Mouse (Mus musculus) bone marrow macrophage, adult 2 months (primary cell): ENCODE results near the gene Ccdc117. TPM values are rescaled to one million over a fixed set of nuclear protein-coding genes. Genes with fewer than 3 reads are reported as not detected.

Experiments
- H3K27ac ChIP-seq: 2 replicates; pipeline ENCODE4 v1.5.1; 2012; ENCODE audit warnings: low read depth, low read length; ENCODE audit not compliant: insufficient read depth
- H3K4me1 ChIP-seq: 2 replicates; pipeline ENCODE4 v1.6.1; 2012; ENCODE audit warnings: low read length; ENCODE audit not compliant: control insufficient read depth, insufficient read depth
- H3K4me3 ChIP-seq: 2 replicates; pipeline ENCODE4 v1.5.1; 2012; ENCODE audit warnings: mild to moderate bottlenecking, low read length, moderate library complexity; ENCODE audit not compliant: insufficient read depth
- CTCF ChIP-seq: IDR thresholded peaks from 2 replicates; pipeline ENCODE4 v1.5.1; 2012; ENCODE audit warnings: low read depth, mild to moderate bottlenecking, low read length, moderate library complexity
- POLR2A ChIP-seq: IDR thresholded peaks from 2 replicates; pipeline ENCODE4 v1.6.1; 2012; ENCODE audit warnings: mild to moderate bottlenecking, low read depth, low read length, borderline replicate concordance
- polyA plus RNA-seq: library from polyadenylated mRNA; stranded (reverse); fragments of >200 nt; gene quantifications from 2 replicates; pipeline ENCODE4 v1.2.4, GENCODE M21; 2012; ENCODE audit not compliant: missing spikeins, insufficient read depth, insufficient read length

The Ccdc117 gene
- polyA plus RNA-seq, 1 experiment = 13.6 TPM

DNA sequence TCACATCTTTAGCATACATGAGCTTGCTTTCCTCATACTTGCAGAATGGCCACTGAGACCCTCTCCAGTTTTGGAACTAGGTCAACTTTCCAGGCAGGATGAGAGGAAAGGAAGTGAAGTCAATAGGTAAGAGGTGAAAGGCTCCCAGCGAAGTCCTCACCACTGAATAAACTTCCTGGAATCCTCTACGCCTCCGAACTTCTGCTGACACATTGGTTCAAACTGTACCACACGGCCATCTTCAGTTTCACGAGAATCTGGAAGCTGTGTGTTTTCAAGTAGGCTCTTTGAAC lies 31.9 kb downstream of the Ccdc117 start:
- peaks cover 45% of the 10 kb centered on the region for H3K4me1 ChIP-seq
- TF ChIP-seq CTCF = no peak
- TF ChIP-seq POLR2A = no peak
- 0 out of 2 replicates have a peak overlapping the region, but pooled peaks have one; percentile 8 for H3K27ac ChIP-seq

DNA sequence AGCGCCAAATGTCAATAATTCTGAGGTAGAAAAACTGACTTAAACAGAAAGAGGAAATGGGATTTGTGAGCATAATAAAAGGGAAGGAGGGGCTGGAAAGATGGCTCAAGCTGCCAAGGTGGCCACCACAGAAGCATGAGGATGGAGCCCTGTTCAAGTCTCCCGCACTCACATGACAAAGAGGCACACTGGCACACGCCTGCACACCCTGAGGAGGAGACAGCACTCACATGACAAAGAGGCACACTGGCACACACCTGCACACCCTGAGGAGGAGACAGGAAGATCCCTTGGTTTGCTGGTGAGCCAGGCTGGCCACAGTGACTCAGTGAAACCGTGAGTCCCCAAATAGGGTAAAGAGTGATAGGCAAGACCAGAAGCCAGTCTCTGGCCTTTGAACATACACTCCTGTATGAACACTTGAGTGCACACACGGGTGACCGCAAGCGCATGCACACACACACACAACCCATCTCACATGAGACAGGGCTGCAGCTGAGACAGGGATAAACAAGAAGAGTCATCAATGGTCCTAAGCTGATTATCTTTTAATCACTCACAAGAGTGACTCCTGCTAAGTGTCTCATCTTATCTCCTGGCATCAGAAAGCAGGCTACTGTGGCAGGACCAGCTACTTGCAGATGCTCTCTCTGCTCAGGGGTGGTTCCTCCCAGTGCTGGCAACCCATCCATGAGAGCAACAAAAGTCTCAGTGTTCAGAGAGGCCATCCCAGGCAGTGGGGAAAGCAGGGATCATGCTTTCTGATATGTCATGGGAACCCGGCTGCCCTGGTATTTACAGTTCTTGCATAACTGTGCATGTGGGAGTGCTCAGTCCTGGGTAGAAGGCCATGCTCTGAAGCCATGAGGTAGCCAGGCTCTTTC lies 32.5 kb downstream of the Ccdc117 start:
- Histone ChIP-seq H3K27ac (peak overlapping the region; percentile 8), H3K4me1 (peaks cover 45% of the 10 kb centered on the region), H3K4me3 (no peak overlapping the region)
- TF ChIP-seq CTCF (no peak), POLR2A (no peak)

More for the DNA sequence above, 31.9 kb downstream of the Ccdc117 start:
- no peak overlapping the region for H3K4me3 ChIP-seq

DNA sequence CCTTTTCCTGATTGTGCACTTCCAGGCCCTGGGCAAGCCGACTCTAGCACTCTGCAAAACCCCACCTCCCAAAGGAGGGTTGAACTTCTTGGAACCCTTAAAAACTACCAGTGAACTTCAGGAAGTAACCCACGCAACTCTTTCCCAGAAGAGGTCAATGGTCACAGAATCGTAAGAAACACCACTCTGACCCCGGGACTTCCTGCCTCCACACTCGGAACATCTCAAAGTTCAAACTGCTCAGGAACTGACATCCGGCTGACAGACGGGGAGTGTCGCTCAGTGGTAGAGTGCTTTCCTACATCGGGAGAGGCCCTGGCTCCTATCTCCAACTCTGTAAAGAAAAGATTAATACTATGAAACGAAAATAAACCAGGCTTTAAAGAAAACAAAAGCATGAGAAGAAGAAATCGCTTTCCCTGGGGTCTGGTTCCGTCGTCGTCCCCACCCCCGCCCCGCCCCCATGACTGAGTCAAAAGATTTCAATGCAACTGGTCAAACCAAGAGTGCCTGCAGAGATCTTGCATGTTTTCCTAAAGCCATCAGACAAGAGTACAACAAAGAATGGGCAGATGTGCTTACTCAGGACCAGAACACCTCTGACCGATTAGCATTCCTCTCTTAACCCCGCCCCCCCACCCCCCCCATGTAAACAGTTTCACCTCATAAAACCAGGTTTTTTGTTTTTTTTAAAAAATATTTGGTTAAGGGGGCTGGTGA lies 36.0 kb downstream of the Ccdc117 start:
- H3K27ac ChIP-seq = peak overlapping the region; percentile 67
- H3K4me3 ChIP-seq = peak overlapping the region; percentile 27; the same call in 1 of the 2 replicates
- no peak for TF ChIP-seq POLR2A
- no peak for TF ChIP-seq CTCF
- peaks cover 44% of the 10 kb centered on the region for H3K4me1 ChIP-seq

DNA sequence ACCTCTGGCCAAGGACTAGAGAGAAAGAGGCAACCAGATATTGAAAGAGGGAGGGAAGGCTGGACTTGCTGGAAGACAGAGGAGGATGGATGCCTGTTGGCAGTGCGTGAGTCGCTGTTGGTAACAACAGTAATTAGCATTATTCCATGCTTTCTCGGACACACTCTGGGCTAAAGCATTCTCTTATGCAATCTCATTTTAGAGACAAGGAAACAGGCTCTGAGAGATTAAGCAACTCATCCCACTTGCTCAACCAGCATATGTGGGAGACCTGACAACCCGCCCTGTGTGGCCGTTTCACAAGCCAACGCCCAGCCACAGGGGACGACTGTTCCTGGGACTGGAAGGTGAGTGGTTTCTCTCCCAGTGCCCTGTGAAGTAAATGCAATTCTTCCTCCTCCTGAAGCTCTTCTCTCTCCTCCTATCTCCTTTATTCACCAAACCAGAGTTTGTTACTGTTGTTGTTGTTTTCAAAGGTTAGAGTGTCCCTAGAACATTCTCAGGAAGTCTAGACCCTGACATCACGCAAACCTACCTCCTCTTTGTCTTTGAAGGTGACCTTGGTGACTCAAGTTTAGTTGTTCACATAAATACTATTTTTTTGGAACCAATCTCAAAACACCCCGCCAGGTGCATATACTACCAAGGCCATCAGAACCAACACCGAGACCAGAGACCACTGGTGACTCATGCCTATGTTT lies 39.5 kb downstream of the Ccdc117 start:
- no peak for TF ChIP-seq POLR2A
- TF ChIP-seq CTCF = no peak
- H3K4me3 ChIP-seq = no peak overlapping the region
- H3K27ac ChIP-seq = peak overlapping the region; percentile 52
- peaks cover 30% of the 10 kb centered on the region for H3K4me1 ChIP-seq

DNA sequence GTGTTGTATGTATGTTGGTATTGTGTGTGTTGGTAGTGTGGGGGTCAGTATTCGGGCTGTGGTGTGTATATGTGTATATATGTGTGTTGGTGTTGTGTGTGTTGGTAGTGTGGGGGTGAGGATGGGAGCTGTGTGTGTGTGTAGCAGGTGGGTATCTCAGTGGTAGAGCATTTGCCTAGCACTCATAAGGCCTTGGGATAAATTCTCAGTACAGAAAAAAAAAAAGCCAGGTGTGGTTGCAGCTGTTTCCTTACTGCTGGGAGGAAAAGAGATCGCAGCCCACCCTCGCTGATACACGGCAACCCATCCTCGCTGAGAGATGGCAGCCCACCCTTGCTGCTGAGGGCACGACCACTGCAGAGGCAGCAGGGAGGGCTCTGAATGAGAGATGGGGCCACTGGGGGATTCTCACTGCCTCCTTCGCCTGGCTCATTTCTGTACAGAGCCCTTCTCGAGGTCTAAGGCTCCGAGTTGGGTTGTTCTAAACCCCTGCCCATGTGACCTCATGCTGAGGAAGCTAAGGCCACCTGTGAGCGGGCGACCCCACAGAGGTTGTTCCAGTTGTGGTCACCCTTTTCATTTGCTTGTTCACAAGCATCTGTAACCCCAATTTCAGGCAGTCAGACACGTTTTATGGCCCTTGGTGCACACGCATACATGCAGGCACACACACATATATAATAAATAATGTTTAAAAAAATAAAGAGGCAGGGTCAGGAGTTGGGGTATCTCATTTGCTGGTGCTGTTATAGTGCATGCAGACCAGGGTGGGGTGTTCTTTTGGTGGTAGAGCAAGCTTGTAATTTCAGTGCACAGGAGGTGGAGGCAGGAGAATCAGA lies 40.9 kb downstream of the Ccdc117 start:
- H3K4me1 ChIP-seq = peaks cover 30% of the 10 kb centered on the region
- H3K27ac ChIP-seq = no peak overlapping the region
- TF ChIP-seq CTCF (no peak), POLR2A (no peak)
- H3K4me3 ChIP-seq = no peak overlapping the region

DNA sequence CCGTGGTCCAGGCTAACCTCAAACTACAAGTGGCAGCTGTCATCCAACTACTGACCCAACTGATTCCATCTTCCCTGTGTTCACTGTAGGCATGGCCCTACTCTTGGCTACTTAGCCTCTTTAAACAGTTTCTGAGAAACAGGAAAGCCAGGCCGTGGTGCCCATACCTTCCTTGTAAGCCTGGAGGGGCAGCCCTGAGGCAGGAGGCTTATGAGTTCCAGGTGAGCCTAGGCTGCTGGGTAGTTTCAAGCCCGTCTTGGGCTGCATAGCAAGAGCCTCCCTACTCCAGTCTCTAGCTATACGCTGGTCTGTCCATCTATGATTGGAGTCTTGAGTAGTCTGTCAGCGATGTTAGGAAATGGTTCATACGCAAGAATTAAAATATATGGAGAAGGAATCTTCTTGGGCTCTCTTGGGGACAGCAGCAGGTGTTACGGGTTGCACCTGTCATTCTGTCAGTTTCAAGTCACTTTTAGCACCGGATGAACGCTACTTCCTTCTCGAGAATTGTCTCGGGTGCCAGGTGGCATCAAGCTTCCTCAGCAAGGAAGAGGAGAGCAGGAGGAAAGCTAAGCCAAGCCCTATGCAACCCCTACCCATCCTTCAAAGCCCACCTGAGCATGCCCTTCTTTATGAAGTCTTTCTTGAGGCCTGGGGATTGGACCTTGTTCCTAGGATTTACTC lies 41.9 kb downstream of the Ccdc117 start:
- Histone ChIP-seq H3K4me3 (no peak overlapping the region), H3K4me1 (peaks cover 23% of the 10 kb centered on the region), H3K27ac (no peak overlapping the region)
- no peak for TF ChIP-seq CTCF
- no peak for TF ChIP-seq POLR2A

DNA sequence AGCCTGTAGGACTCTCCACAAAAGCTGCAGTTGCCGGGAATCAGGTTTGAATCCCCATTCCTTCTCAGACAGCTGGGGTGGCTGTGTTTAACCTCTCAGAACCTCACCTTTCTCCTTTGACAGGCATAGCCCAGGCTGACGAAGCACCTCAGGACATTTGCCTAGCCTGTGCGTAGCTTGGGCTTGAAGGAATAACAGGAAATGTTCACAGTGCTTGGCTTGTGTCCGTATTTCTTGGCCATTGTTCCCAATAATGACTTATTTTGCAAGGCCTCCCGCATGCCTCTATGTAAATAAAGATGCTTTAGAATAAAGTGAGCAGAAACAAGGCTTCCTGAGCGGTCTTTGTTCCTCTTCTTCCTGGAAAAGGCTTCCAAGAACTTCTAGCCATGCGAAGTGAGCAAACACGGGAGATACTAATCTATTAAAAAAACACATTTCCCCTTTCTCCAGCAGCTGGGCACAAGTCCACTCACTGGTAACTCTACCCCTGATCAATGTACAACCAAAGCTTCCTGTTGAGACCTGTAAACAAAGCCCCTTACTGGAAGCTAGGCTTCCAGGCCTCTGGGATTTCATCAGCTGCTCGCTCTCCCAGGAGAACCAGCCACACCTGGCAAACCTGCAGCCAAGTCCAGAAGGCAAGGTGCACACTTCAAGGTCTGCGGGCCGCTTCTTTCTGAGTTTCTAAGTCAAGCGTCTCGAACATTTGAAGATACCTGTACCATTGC lies 42.9 kb downstream of the Ccdc117 start:
- TF ChIP-seq POLR2A (no peak), CTCF (no peak)
- Histone ChIP-seq H3K4me3 (no peak overlapping the region), H3K4me1 (peaks cover 23% of the 10 kb centered on the region), H3K27ac (no peak overlapping the region)

DNA sequence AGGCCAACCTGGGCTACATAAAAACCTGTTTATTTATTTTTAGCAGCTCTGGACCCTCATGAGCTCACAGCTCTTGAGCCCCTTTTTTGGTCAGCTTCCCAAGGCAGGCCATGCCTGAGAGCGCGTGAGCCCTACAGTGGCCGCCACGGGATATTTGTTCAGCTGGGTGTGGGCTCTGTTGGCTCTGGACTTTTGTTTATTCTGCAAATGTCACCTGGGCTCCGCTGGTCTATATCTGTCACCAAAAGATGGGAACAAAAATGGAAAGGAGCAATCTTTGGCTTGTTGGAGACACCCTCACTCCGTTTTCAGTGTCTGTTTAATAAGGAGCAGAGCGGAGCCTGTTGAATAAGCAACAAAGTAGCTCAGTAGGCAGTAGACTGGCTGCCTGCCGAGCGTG lies 43.6 kb downstream of the Ccdc117 start:
- H3K4me1 ChIP-seq = peaks cover 23% of the 10 kb centered on the region
- no peak for TF ChIP-seq CTCF
- no peak for TF ChIP-seq POLR2A
- no peak overlapping the region for H3K4me3 ChIP-seq
- no peak overlapping the region for H3K27ac ChIP-seq
